Mouse (Mus musculus) small intestine, adult 2 months (tissue): ENCODE data around the gene Bcap31. TPM values are rescaled to one million over a fixed set of nuclear protein-coding genes. Genes with fewer than 3 reads are reported as not detected.

Experiments
- H3K27ac ChIP-seq: fragments of 200-500 bp; 2 replicates; pipeline ENCODE4 v1.5.1; 2012; ENCODE audit warnings: low read depth, low read length, control low read depth, inconsistent platforms; ENCODE audit not compliant: insufficient read depth
- H3K27me3 ChIP-seq: fragments of 200-500 bp; 2 replicates; pipeline ENCODE4 v1.6.1; 2012; ENCODE audit warnings: mild to moderate bottlenecking, moderate library complexity, low read length, inconsistent platforms; ENCODE audit not compliant: control insufficient read depth, insufficient read depth
- H3K36me3 ChIP-seq: fragments of 200-500 bp; 2 replicates; pipeline ENCODE4 v1.6.1; 2012; ENCODE audit warnings: mild to moderate bottlenecking, low read length, control low read depth, inconsistent platforms; ENCODE audit not compliant: control insufficient read depth, insufficient read depth
- H3K4me1 ChIP-seq: fragments of 200-500 bp; 2 replicates; pipeline ENCODE4 v1.6.1; 2012; ENCODE audit warnings: low read length, inconsistent platforms, mixed read lengths; ENCODE audit not compliant: control insufficient read depth, insufficient read depth, insufficient read length
- H3K4me3 ChIP-seq: fragments of 200-500 bp; 2 replicates; pipeline ENCODE4 v1.5.1; 2012; ENCODE audit warnings: low read depth, mild to moderate bottlenecking, control low read depth, inconsistent platforms, low read length, moderate library complexity
- CTCF ChIP-seq: fragments of 200-500 bp; IDR thresholded peaks from 2 replicates; pipeline ENCODE4 v1.5.1; 2012; ENCODE audit warnings: low read depth, mild to moderate bottlenecking, control low read depth, inconsistent platforms, low read length, moderate library complexity, mixed read lengths; ENCODE audit not compliant: insufficient replicate concordance, insufficient read length; ENCODE audit errors: extremely low read depth
- POLR2A ChIP-seq: fragments of 200-500 bp; IDR thresholded peaks from 2 replicates; pipeline ENCODE4 v1.6.1; 2012; ENCODE audit warnings: low read depth, mild to moderate bottlenecking, control low read depth, inconsistent platforms, low read length, moderate library complexity
- whole genome bisulfite sequencing: fragments of 180-500 bp; shearing (Covaris S2); methylation state at CpG from one replicate; pipeline ENCODE4 v1.1.7; 2018; 5-methylcytosine and 5-hydroxymethylcytosine counted together
- polyA plus RNA-seq: library from polyadenylated mRNA; depleted of rRNA; stranded (reverse); fragments of >200 nt; gene quantifications from 2 replicates; pipeline ENCODE4 v1.2.3, GENCODE M21; 2012

The Bcap31 gene
- polyA plus RNA-seq, 1 experiment = 33.3 TPM

GRCm38 (mm10) chrX:73739151-73739550 is 23.2 kb upstream of the Bcap31 start:
- H3K36me3 ChIP-seq = peaks cover 17% of the 10 kb centered on the region
- H3K4me1 ChIP-seq = peaks cover 6% of the 10 kb centered on the region; the same call in 1 of the 2 replicates
- no peaks in the 10 kb centered on the region for H3K27me3 ChIP-seq
- H3K4me3 ChIP-seq = no peak overlapping the region
- TF ChIP-seq CTCF = no peak
- TF ChIP-seq POLR2A = no peak
- H3K27ac ChIP-seq = no peak overlapping the region
- WGBS = 71% methylated on average over 5 of the region's 5 CpGs

GRCm38 (mm10) chrX:73738155-73738554 is 22.2 kb upstream of the Bcap31 start:
- 100% methylated on average over 1 of the region's 1 CpGs for whole genome bisulfite sequencing
- Histone ChIP-seq H3K27me3 (no peaks in the 10 kb centered on the region), H3K4me3 (no peak overlapping the region), H3K4me1 (peaks cover 6% of the 10 kb centered on the region; the same call in 1 of the 2 replicates), H3K36me3 (peaks cover 18% of the 10 kb centered on the region), H3K27ac (no peak overlapping the region)
- TF ChIP-seq CTCF (no peak), POLR2A (no peak)

- H3K4me1 ChIP-seq = peaks cover 11% of the 10 kb centered on the region; the same call in 1 of the 2 replicates
- no peaks in the 10 kb centered on the region for H3K27me3 ChIP-seq
- peaks cover 27% of the 10 kb centered on the region for H3K36me3 ChIP-seq
- H3K27ac ChIP-seq = peak overlapping the region; percentile 80
- TF ChIP-seq POLR2A (no peak), CTCF (no peak)
- H3K4me3 ChIP-seq = no peak overlapping the region
- WGBS = 20% methylated on average over 1 of the region's 1 CpGs
These were observed 14.9 kb upstream of the Bcap31 start for GRCm38 (mm10) chrX:73730908-73731307.

- H3K36me3 ChIP-seq = peaks cover 11% of the 10 kb centered on the region
- TF ChIP-seq POLR2A = no peak
- no peak for TF ChIP-seq CTCF
- no peaks in the 10 kb centered on the region for H3K27me3 ChIP-seq
- WGBS = 10% methylated on average over 5 of the region's 5 CpGs
- peak overlapping the region; percentile 81 for H3K4me3 ChIP-seq
- peaks cover 11% of the 10 kb centered on the region for H3K4me1 ChIP-seq
- peak overlapping the region; percentile 96 for H3K27ac ChIP-seq
These were observed 2.8 kb upstream of the Bcap31 start for GRCm38 (mm10) chrX:73718686-73719362.

GRCm38 (mm10) chrX:73718271-73718670 is 2.3 kb upstream of the Bcap31 start:
- H3K27me3 ChIP-seq = no peaks in the 10 kb centered on the region
- peak overlapping the region; percentile 96 for H3K27ac ChIP-seq
- H3K4me3 ChIP-seq = peak overlapping the region; percentile 81
- H3K36me3 ChIP-seq = peaks cover 10% of the 10 kb centered on the region
- TF ChIP-seq CTCF (no peak), POLR2A (no peak)
- WGBS = 22% methylated on average over 3 of the region's 3 CpGs
- peaks cover 11% of the 10 kb centered on the region for H3K4me1 ChIP-seq

GRCm38 (mm10) chrX:73717667-73718066 is 1.7 kb upstream of the Bcap31 start:
- Histone ChIP-seq H3K27ac (peak overlapping the region; percentile 96), H3K36me3 (peaks cover 7% of the 10 kb centered on the region; the same call in 1 of the 2 replicates), H3K27me3 (no peaks in the 10 kb centered on the region), H3K4me1 (peaks cover 11% of the 10 kb centered on the region), H3K4me3 (peak overlapping the region; percentile 81)
- WGBS = 43% methylated on average over 11 of the region's 11 CpGs
- no peak for TF ChIP-seq CTCF

GRCm38 (mm10) chrX:73716709-73717545 is 952 bp upstream of the Bcap31 start:
- peaks cover 7% of the 10 kb centered on the region; the same call in 1 of the 2 replicates for H3K36me3 ChIP-seq
- WGBS = 25% methylated on average over 30 of the region's 30 CpGs
- H3K27ac ChIP-seq = peak overlapping the region; percentile 96
- peak overlapping the region; percentile 81 for H3K4me3 ChIP-seq
- peaks cover 11% of the 10 kb centered on the region for H3K4me1 ChIP-seq
- TF ChIP-seq CTCF (no peak), POLR2A (peak; percentile 56; the same call in 1 of the 2 replicates)
- no peaks in the 10 kb centered on the region for H3K27me3 ChIP-seq
